Mouse (Mus musculus) limb, embryonic 14.5 days (tissue): ENCODE data around the gene Hnf4a. TPM values are rescaled to one million over a fixed set of nuclear protein-coding genes. Genes with fewer than 3 reads are reported as not detected.

ENCODE experiments used
- ATAC-seq: fragments of 200-750 bp; cut with Nextera tagmentation; 2 replicates; pipeline ENCODE4 v1.8.0; 2017; ENCODE audit warnings: low read depth, moderate number of reproducible peaks, moderate TSS enrichment; ENCODE audit not compliant: low FRiP score
- DNase-seq: peaks from one replicate; pipeline ENCODE4 v3.0.0-alpha.2; 2015; ENCODE audit warnings: low spot score
- H3K27ac ChIP-seq: fragments of 300-500 bp; sonication (generic); replicated peaks from 2 replicates; pipeline ENCODE4 v1.5.1; 2014; ENCODE audit warnings: low read depth, mild to moderate bottlenecking, low read length, moderate library complexity, mixed read lengths
- H3K27me3 ChIP-seq: fragments of 300-500 bp; sonication (generic); 2 replicates; pipeline ENCODE4 v1.6.1; 2014; ENCODE audit warnings: low read length, mixed read lengths; ENCODE audit not compliant: control insufficient read depth, insufficient read depth
- H3K36me3 ChIP-seq: fragments of 300-500 bp; sonication (generic); 2 replicates; pipeline ENCODE4 v1.6.1; 2014; ENCODE audit warnings: mild to moderate bottlenecking, low read length, moderate library complexity, mixed read lengths; ENCODE audit not compliant: control insufficient read depth, insufficient read depth
- H3K4me1 ChIP-seq: fragments of 300-500 bp; sonication (generic); 2 replicates; pipeline ENCODE4 v1.6.1; 2014; ENCODE audit warnings: antibody characterized with exemption, low read length, mixed read lengths; ENCODE audit not compliant: control insufficient read depth, insufficient read depth
- H3K4me2 ChIP-seq: fragments of 300-500 bp; sonication (generic); replicated peaks from 2 replicates; pipeline ENCODE4 v1.6.1; 2014; ENCODE audit warnings: low read depth, mild to moderate bottlenecking, low read length, moderate library complexity; ENCODE audit not compliant: severe bottlenecking
- H3K4me3 ChIP-seq: fragments of 300-500 bp; sonication (generic); replicated peaks from 2 replicates; pipeline ENCODE4 v1.5.1; 2014; ENCODE audit warnings: low read length
- H3K9ac ChIP-seq: fragments of 300-500 bp; sonication (generic); 2 replicates; pipeline ENCODE4 v1.6.1; 2014; ENCODE audit warnings: mild to moderate bottlenecking, low read depth, low read length, moderate library complexity; ENCODE audit not compliant: severe bottlenecking
- H3K9me3 ChIP-seq: fragments of 300-500 bp; sonication (generic); 2 replicates; pipeline ENCODE4 v1.6.1; 2016; ENCODE audit warnings: low read length; ENCODE audit not compliant: control insufficient read depth
- POLR2A ChIP-seq: fragments of 200-500 bp; IDR thresholded peaks from 2 replicates; pipeline ENCODE4 v1.8.0; 2012; ENCODE audit warnings: inconsistent platforms, mild to moderate bottlenecking, moderate library complexity, borderline replicate concordance; ENCODE audit not compliant: insufficient read depth, insufficient read length; ENCODE audit errors: extremely low read depth
- WGBS: fragments of 180-500 bp; shearing (Covaris S2); extraction: QIAGEN DNeasy Blood & Tissue Kit; methylation state at CpG from one replicate; pipeline ENCODE4 v1.1.7; 2014; 5-methylcytosine and 5-hydroxymethylcytosine counted together
- polyA plus RNA-seq, 2 experiments: library from polyadenylated mRNA; depleted of rRNA in 1 of 2; stranded (reverse) in 1 of 2; unstranded in 1 of 2; fragments of >200 nt; fragmentation: Nextera tagmentation in 1 of 2; extraction: Ambion mirVana in 1 of 2; gene quantifications; 2 replicates each; pipeline versions ENCODE4 v1.2.1 to v1.2.3; 2012 to 2014

Hnf4a gene
- polyA plus RNA-seq, 2 experiments: 0.20 TPM; not detected in 1

- H3K36me3 ChIP-seq: no peaks in the 10 kb centered on the region
- no peak for TF ChIP-seq POLR2A
- WGBS: 0% methylated on average over 1 of the region's 1 CpGs
These were observed 92.6 kb downstream of the Hnf4a start for GRCm38 (mm10) chr2:163599226-163599625.

GRCm38 (mm10) chr2:163601066-163601465 lies 94.5 kb downstream of the Hnf4a start:
- ATAC-seq (no peak), DNase-seq (no peak)
- no peak overlapping the region for H3K4me2 ChIP-seq
- H3K4me1 ChIP-seq: peaks cover 3% of the 10 kb centered on the region
- no peak overlapping the region for H3K27ac ChIP-seq
- no peaks in the 10 kb centered on the region for H3K36me3 ChIP-seq
- H3K4me3 ChIP-seq: no peak overlapping the region
- TF ChIP-seq POLR2A: no peak
- no peaks in the 10 kb centered on the region for H3K27me3 ChIP-seq
- WGBS: 87% methylated on average over 7 of the region's 7 CpGs
- no peaks in the 10 kb centered on the region for H3K9me3 ChIP-seq
- no peak overlapping the region for H3K9ac ChIP-seq

More at GRCm38 (mm10) chr2:163599226-163599625, 92.6 kb downstream of the Hnf4a start:
- DNase-seq: peak; percentile 34
- no peak for ATAC-seq
- no peak overlapping the region for H3K9ac ChIP-seq
- H3K4me1 ChIP-seq: peaks cover 3% of the 10 kb centered on the region
- no peaks in the 10 kb centered on the region for H3K9me3 ChIP-seq
- no peak overlapping the region for H3K27ac ChIP-seq
- H3K4me3 ChIP-seq: no peak overlapping the region
- H3K27me3 ChIP-seq: no peaks in the 10 kb centered on the region
- no peak overlapping the region for H3K4me2 ChIP-seq

DNA sequence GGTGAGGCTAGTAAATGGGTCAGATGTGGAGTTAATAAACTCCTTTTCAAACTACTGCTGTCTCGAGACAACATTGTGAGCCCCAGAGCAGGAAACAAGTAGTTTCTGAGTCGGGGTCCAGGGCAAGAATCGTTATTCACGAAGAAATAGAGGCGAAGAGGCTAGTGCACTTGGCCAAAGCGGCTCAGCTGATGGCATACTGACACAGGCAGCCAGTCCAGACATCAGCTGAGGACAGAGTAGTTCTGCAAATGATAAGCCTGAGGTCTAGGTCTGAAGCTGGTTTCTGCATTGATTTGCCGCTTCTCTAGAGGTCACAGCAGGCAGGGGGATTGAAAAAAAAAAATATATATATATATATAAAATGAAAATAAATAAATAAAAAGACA lies 95.1 kb downstream of the Hnf4a start:
- H3K4me3 ChIP-seq: peak overlapping the region; percentile 90
- no peaks in the 10 kb centered on the region for H3K27me3 ChIP-seq
- no peaks in the 10 kb centered on the region for H3K36me3 ChIP-seq
- H3K27ac ChIP-seq: no peak overlapping the region; the same call in 1 of the 2 replicates
- 78% methylated on average over 7 of the region's 7 CpGs for WGBS
- H3K9me3 ChIP-seq: no peaks in the 10 kb centered on the region
- no peak for TF ChIP-seq POLR2A
- DNase-seq: no peak
- H3K4me1 ChIP-seq: peaks cover 3% of the 10 kb centered on the region
- H3K4me2 ChIP-seq: peak overlapping the region; percentile 90
- ATAC-seq: no peak
- peak overlapping the region; percentile 95 for H3K9ac ChIP-seq

DNA sequence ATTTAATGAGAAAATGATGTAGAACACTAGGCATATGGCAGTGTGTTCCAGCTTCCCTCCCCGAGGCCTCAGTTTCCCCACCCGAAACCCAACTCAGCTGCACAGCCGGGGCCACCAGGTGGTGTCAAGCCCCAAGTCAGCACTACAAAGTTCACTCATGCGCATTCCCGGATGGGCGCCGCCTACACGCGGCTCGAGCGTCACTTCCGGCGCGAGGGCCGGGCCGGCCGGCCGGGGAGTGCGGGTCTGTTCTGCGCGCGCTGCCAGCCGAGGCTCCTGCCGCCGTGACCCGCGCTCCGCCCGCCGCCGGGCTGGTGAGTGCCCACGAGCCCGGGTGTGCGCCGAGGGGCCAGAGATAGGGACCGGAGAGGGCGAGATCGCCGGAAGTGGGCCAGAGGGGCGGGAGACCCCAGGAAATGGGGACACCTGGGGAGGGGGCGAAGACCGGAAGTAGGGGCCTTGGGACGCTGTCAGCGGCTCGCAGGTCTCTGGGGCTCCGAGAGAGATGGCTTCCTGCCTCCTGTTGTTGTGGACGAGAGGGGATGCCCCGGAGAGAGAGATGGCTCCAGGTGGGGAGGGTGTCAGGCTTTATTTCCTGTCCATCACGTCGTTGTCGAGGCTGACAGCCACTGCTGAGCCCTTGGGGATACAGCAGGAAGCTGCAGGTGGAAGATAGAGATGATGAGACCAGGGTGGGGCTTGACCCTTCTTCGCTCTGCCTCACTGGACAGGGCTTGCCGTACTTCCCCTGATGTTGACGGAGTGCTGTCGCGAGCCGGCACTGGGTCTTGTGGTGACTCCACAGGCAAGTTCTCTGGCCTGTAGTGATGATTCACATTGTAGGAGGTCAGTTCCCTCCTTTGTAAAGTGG lies 95.7 kb downstream of the Hnf4a start, which contains the start of gene Ttpal:
TSS of gene Ttpal (plus strand) at position 214 of the 871 bp plus-strand sequence.
- peak; percentile 84 for DNase-seq
- Histone ChIP-seq H3K36me3 (no peaks in the 10 kb centered on the region; the same call in 1 of the 2 replicates), H3K4me3 (peak within 1 kb of the TSS; percentile 90), H3K27ac (peak within 1 kb of the TSS; percentile 86), H3K9ac (peak within 1 kb of the TSS; percentile 95), H3K27me3 (no peaks in the 10 kb centered on the region), H3K4me2 (peak within 1 kb of the TSS; percentile 90), H3K4me1 (peaks cover 3% of the 10 kb centered on the region), H3K9me3 (no peaks in the 10 kb centered on the region)
- peak; percentile 89 for ATAC-seq
- 3% methylated on average over 34 of the region's 57 CpGs for WGBS
- peak; percentile 50; the same call in 1 of the 2 replicates for TF ChIP-seq POLR2A

GRCm38 (mm10) chr2:163606161-163606560 lies 99.6 kb downstream of the Hnf4a start:
- 83% methylated on average over 7 of the region's 7 CpGs for WGBS
- no peaks in the 10 kb centered on the region for H3K9me3 ChIP-seq

More at GRCm38 (mm10) chr2:163606161-163606560, 99.6 kb downstream of the Hnf4a start:
- H3K36me3 ChIP-seq: peaks cover 28% of the 10 kb centered on the region
- TF ChIP-seq POLR2A: no peak
- H3K27ac ChIP-seq: no peak overlapping the region
- no peak for DNase-seq
- H3K4me2 ChIP-seq: no peak overlapping the region
- ATAC-seq: no peak
- H3K9ac ChIP-seq: no peak overlapping the region
- H3K4me1 ChIP-seq: peaks cover 3% of the 10 kb centered on the region
- H3K27me3 ChIP-seq: no peaks in the 10 kb centered on the region
- no peak overlapping the region for H3K4me3 ChIP-seq
